Mouse (Mus musculus): ENCODE results near the gene Pick1. TPM values are rescaled to one million over a fixed set of nuclear protein-coding genes. Genes with fewer than 3 reads are reported as not detected.

Gene Pick1
- polyA plus RNA-seq, 1 experiment from 2014 or later, result 19.3 TPM

- H3K4me2 ChIP-seq, result no peak overlapping the region
- 25% methylated on average over 17 of the region's 17 CpGs for WGBS (ENCODE audit: insufficient replicate concordance)
- peaks cover 67% of the 10 kb centered on the region for H3K27me3 ChIP-seq (ENCODE audit: control insufficient read depth, insufficient read depth, low read length)
- no peaks in the 10 kb centered on the region for H3K9me3 ChIP-seq (replicated peaks; ENCODE audit: control insufficient read depth, low read length)
- ATAC-seq (replicated peaks; ENCODE audit: insufficient number of reproducible peaks, low FRiP score, low TSS enrichment), result no peak
- H3K36me3 ChIP-seq (ENCODE audit: control insufficient read depth, insufficient read depth, low read length), result no peaks in the 10 kb centered on the region
- H3K4me1 ChIP-seq (ENCODE audit: control insufficient read depth, insufficient read depth, low read length), result peaks cover 9% of the 10 kb centered on the region
- no peak overlapping the region for H3K4me3 ChIP-seq (ENCODE audit: low read depth, low read length)
- no peak overlapping the region for H3K9ac ChIP-seq (ENCODE audit: low read depth, low read length)
- no peak overlapping the region for H3K27ac ChIP-seq (ENCODE audit: low read depth, low read length)
Observed at GRCm38 (mm10) chr15:79258521-79258920, 29.5 kb downstream of the Pick1 start.

GRCm38 (mm10) chr15:79261095-79261725, 32.2 kb downstream of the Pick1 start:
- H3K27ac ChIP-seq (ENCODE audit: low read depth, low read length), result peak overlapping the region; percentile 54
- peak; percentile 47 for ATAC-seq (replicated peaks; ENCODE audit: insufficient number of reproducible peaks, low FRiP score, low TSS enrichment)
- peaks cover 56% of the 10 kb centered on the region for H3K27me3 ChIP-seq (ENCODE audit: control insufficient read depth, insufficient read depth, low read length)
- 2% methylated on average over 43 of the region's 62 CpGs for WGBS (ENCODE audit: insufficient replicate concordance)
- H3K36me3 ChIP-seq (ENCODE audit: control insufficient read depth, insufficient read depth, low read length), result no peaks in the 10 kb centered on the region
- H3K4me1 ChIP-seq (ENCODE audit: control insufficient read depth, insufficient read depth, low read length), result peaks cover 9% of the 10 kb centered on the region
- H3K9me3 ChIP-seq (replicated peaks; ENCODE audit: control insufficient read depth, low read length), result no peaks in the 10 kb centered on the region
- H3K4me3 ChIP-seq (ENCODE audit: low read depth, low read length), result peak overlapping the region; percentile 63
- peak overlapping the region; percentile 69 for H3K9ac ChIP-seq (ENCODE audit: low read depth, low read length)
- H3K4me2 ChIP-seq, result peak overlapping the region; percentile 99

DNA sequence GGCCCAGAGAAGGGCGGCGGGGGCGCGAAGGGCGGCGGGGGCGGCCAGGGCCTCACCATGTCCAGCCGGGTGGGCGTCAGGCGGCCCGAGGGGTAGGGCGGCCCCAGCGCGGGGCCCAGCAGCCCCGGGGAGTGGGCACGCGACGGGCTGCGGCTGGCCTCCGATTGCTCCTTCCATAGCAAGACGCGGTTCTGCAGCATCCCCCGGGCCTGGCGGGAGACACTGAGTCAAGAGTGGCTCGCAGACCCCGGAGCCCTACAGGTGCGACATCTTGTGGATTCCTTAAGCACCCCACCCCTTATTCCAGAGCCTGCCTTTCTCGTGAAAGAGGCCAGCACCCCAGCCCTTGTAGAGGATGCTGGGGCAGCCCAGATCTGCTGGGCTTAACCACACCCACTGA, 32.8 kb downstream of the Pick1 start:
- peaks cover 56% of the 10 kb centered on the region for H3K27me3 ChIP-seq (ENCODE audit: control insufficient read depth, insufficient read depth, low read length)
- peak overlapping the region; percentile 63 for H3K4me3 ChIP-seq (ENCODE audit: low read depth, low read length)
- peak overlapping the region; percentile 69 for H3K9ac ChIP-seq (ENCODE audit: low read depth, low read length)
- under 1% methylated on average over 19 of the region's 28 CpGs for WGBS (ENCODE audit: insufficient replicate concordance)
- no peak for ATAC-seq (replicated peaks; ENCODE audit: insufficient number of reproducible peaks, low FRiP score, low TSS enrichment)
- H3K36me3 ChIP-seq (ENCODE audit: control insufficient read depth, insufficient read depth, low read length), result no peaks in the 10 kb centered on the region
- H3K9me3 ChIP-seq (replicated peaks; ENCODE audit: control insufficient read depth, low read length), result no peaks in the 10 kb centered on the region
- peak overlapping the region; percentile 99 for H3K4me2 ChIP-seq
- peaks cover 9% of the 10 kb centered on the region for H3K4me1 ChIP-seq (ENCODE audit: control insufficient read depth, insufficient read depth, low read length)
- H3K27ac ChIP-seq (ENCODE audit: low read depth, low read length), result peak overlapping the region; percentile 54

- Histone ChIP-seq H3K4me3 (ENCODE audit: low read depth, low read length) (peak overlapping the region; percentile 63; the same call in 1 of the 2 replicates), H3K27ac (ENCODE audit: low read depth, low read length) (peak overlapping the region; percentile 54), H3K4me1 (ENCODE audit: control insufficient read depth, insufficient read depth, low read length) (peaks cover 9% of the 10 kb centered on the region), H3K9me3 (replicated peaks; ENCODE audit: control insufficient read depth, low read length) (no peaks in the 10 kb centered on the region), H3K27me3 (ENCODE audit: control insufficient read depth, insufficient read depth, low read length) (peaks cover 56% of the 10 kb centered on the region), H3K4me2 (peak overlapping the region; percentile 99), H3K36me3 (ENCODE audit: control insufficient read depth, insufficient read depth, low read length) (no peaks in the 10 kb centered on the region), H3K9ac (ENCODE audit: low read depth, low read length) (no peak overlapping the region)
- ATAC-seq (replicated peaks; ENCODE audit: insufficient number of reproducible peaks, low FRiP score, low TSS enrichment), result no peak
- WGBS (ENCODE audit: insufficient replicate concordance), result 20% methylated on average over 13 of the region's 13 CpGs
Observed at GRCm38 (mm10) chr15:79262375-79262774, 33.4 kb downstream of the Pick1 start.

DNA sequence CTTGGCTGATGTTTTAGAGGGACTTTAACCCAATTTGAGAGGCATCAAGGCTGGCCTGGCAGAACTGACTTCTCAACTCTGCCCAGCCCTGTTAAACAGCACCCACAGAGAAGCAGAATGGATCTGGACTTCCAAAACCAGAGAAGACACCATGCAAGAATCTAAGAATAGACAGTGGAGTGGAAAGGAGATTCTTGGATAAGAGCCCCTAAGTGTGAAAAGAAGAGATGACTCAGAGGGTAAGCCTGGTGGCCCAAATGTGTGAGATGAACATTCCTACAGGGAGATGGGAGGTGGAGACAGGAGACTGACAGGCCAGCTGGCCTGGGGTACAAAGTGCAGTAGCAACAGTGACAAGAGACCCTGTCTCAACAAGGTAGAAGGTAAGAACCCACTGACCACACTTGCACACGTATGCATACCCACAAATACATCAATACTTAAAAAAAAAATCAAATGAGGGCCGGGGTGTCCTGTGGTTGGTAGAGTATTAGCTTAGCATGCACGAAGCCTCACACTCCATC, 33.9 kb downstream of the Pick1 start:
- Histone ChIP-seq H3K4me2 (peak overlapping the region; percentile 99), H3K36me3 (ENCODE audit: control insufficient read depth, insufficient read depth, low read length) (no peaks in the 10 kb centered on the region), H3K4me3 (ENCODE audit: low read depth, low read length) (no peak overlapping the region), H3K27me3 (ENCODE audit: control insufficient read depth, insufficient read depth, low read length) (peaks cover 56% of the 10 kb centered on the region), H3K4me1 (ENCODE audit: control insufficient read depth, insufficient read depth, low read length) (peaks cover 9% of the 10 kb centered on the region), H3K9me3 (replicated peaks; ENCODE audit: control insufficient read depth, low read length) (no peaks in the 10 kb centered on the region), H3K9ac (ENCODE audit: low read depth, low read length) (no peak overlapping the region), H3K27ac (ENCODE audit: low read depth, low read length) (peak overlapping the region; percentile 54; the same call in 1 of the 2 replicates)
- WGBS (ENCODE audit: insufficient replicate concordance), result 79% methylated on average over 3 of the region's 3 CpGs
- ATAC-seq (replicated peaks; ENCODE audit: insufficient number of reproducible peaks, low FRiP score, low TSS enrichment), result no peak

DNA sequence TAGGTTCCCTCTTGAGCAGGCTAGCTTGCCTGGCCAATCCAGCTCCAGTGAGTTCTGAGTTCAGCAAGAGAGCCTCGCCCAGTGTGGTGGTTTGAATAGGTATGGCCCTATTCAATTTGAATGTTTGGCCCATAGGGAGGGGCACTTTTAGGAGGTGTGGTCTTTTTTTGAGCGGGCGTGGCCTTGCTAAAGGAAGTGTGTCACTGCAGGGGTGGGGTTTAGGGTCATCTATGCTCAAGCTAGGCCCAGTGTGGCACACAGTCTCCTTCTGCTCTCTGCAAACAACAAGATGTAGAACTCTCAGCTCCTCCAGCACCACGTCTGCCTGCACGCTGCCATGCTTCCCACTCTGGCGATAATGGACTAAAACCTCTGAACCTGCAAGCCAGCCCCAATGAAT, 34.8 kb downstream of the Pick1 start:
- peaks cover 50% of the 10 kb centered on the region for H3K27me3 ChIP-seq (ENCODE audit: control insufficient read depth, insufficient read depth, low read length)
- H3K4me2 ChIP-seq, result no peak overlapping the region
- no peak for ATAC-seq (replicated peaks; ENCODE audit: insufficient number of reproducible peaks, low FRiP score, low TSS enrichment)
- H3K36me3 ChIP-seq (ENCODE audit: control insufficient read depth, insufficient read depth, low read length), result no peaks in the 10 kb centered on the region
- H3K4me1 ChIP-seq (ENCODE audit: control insufficient read depth, insufficient read depth, low read length), result peaks cover 9% of the 10 kb centered on the region
- no peaks in the 10 kb centered on the region for H3K9me3 ChIP-seq (replicated peaks; ENCODE audit: control insufficient read depth, low read length)
- no peak overlapping the region for H3K4me3 ChIP-seq (ENCODE audit: low read depth, low read length)
- 86% methylated on average over 6 of the region's 6 CpGs for whole genome bisulfite sequencing (ENCODE audit: insufficient replicate concordance)
- H3K27ac ChIP-seq (ENCODE audit: low read depth, low read length), result no peak overlapping the region
- H3K9ac ChIP-seq (ENCODE audit: low read depth, low read length), result no peak overlapping the region

GRCm38 (mm10) chr15:79265384-79265783, 36.4 kb downstream of the Pick1 start:
- no peaks in the 10 kb centered on the region for H3K9me3 ChIP-seq (replicated peaks; ENCODE audit: control insufficient read depth, low read length)
- no peak overlapping the region for H3K4me3 ChIP-seq (ENCODE audit: low read depth, low read length)
- no peaks in the 10 kb centered on the region for H3K36me3 ChIP-seq (ENCODE audit: control insufficient read depth, insufficient read depth, low read length)
- 71% methylated on average over 4 of the region's 4 CpGs for WGBS (ENCODE audit: insufficient replicate concordance)
- ATAC-seq (replicated peaks; ENCODE audit: insufficient number of reproducible peaks, low FRiP score, low TSS enrichment), result no peak
- H3K27me3 ChIP-seq (ENCODE audit: control insufficient read depth, insufficient read depth, low read length), result peaks cover 35% of the 10 kb centered on the region
- H3K4me1 ChIP-seq (ENCODE audit: control insufficient read depth, insufficient read depth, low read length), result peaks cover 9% of the 10 kb centered on the region
- no peak overlapping the region for H3K9ac ChIP-seq (ENCODE audit: low read depth, low read length)
- H3K27ac ChIP-seq (ENCODE audit: low read depth, low read length), result no peak overlapping the region
- H3K4me2 ChIP-seq, result no peak overlapping the region

GRCm38 (mm10) chr15:79268521-79268920, 39.5 kb downstream of the Pick1 start:
- no peak overlapping the region for H3K27ac ChIP-seq (ENCODE audit: low read depth, low read length)
- peaks cover 12% of the 10 kb centered on the region for H3K27me3 ChIP-seq (ENCODE audit: control insufficient read depth, insufficient read depth, low read length)
- no peak overlapping the region for H3K4me3 ChIP-seq (ENCODE audit: low read depth, low read length)
- H3K4me1 ChIP-seq (ENCODE audit: control insufficient read depth, insufficient read depth, low read length), result peaks cover 8% of the 10 kb centered on the region
- H3K9ac ChIP-seq (ENCODE audit: low read depth, low read length), result no peak overlapping the region
- no peak overlapping the region for H3K4me2 ChIP-seq
- ATAC-seq (replicated peaks; ENCODE audit: insufficient number of reproducible peaks, low FRiP score, low TSS enrichment), result no peak
- H3K9me3 ChIP-seq (replicated peaks; ENCODE audit: control insufficient read depth, low read length), result no peaks in the 10 kb centered on the region
- no peaks in the 10 kb centered on the region for H3K36me3 ChIP-seq (ENCODE audit: control insufficient read depth, insufficient read depth, low read length)
- 47% methylated on average over 1 of the region's 1 CpGs for WGBS (ENCODE audit: insufficient replicate concordance)

Data from heart, embryonic 11.5 days (tissue).